Mouse (Mus musculus) midbrain, postnatal 0 days (tissue): ENCODE results near the gene Col4a2. TPM values are rescaled to one million over a fixed set of nuclear protein-coding genes. Genes with fewer than 3 reads are reported as not detected.
A peak's percentile ranks its signal among the peaks of the same experiment; 100 is the strongest.

Source experiments
- ATAC-seq: fragments of 200-750 bp; cut with Nextera tagmentation; 2 replicates; pipeline ENCODE4 v1.8.0; 2017; ENCODE audit warnings: moderate number of reproducible peaks, mild to moderate bottlenecking, moderate TSS enrichment, moderate library complexity; ENCODE audit not compliant: low FRiP score
- DNase-seq: peaks from one replicate; pipeline ENCODE4 v3.0.0-alpha.2; 2015; ENCODE audit warnings: low spot score
- H3K27ac ChIP-seq: fragments of 300-500 bp; sonication (generic); 2 replicates; pipeline ENCODE4 v1.5.1; 2014; ENCODE audit warnings: low read depth, mild to moderate bottlenecking, low read length, mixed read lengths
- H3K27me3 ChIP-seq: fragments of 300-500 bp; sonication (generic); 2 replicates; pipeline ENCODE4 v1.6.1; 2014; ENCODE audit warnings: low read length, control low read depth, mixed read lengths; ENCODE audit not compliant: insufficient read depth
- H3K36me3 ChIP-seq: fragments of 300-500 bp; sonication (generic); 2 replicates; pipeline ENCODE4 v1.6.1; 2014; ENCODE audit warnings: low read length, control low read depth, mixed read lengths; ENCODE audit not compliant: insufficient read depth
- H3K4me1 ChIP-seq: fragments of 300-500 bp; sonication (generic); 2 replicates; pipeline ENCODE4 v1.6.1; 2014; ENCODE audit warnings: mild to moderate bottlenecking, control low read depth, antibody characterized with exemption, low read length, mixed read lengths; ENCODE audit not compliant: insufficient read depth
- H3K4me2 ChIP-seq: fragments of 300-500 bp; sonication (generic); 2 replicates; pipeline ENCODE4 v1.6.1; 2014; ENCODE audit warnings: low read depth, mild to moderate bottlenecking, low read length, mixed read lengths; ENCODE audit not compliant: poor library complexity, severe bottlenecking
- H3K4me3 ChIP-seq: fragments of 300-500 bp; sonication (generic); 2 replicates; pipeline ENCODE4 v1.5.1; 2014; ENCODE audit warnings: low read depth, mild to moderate bottlenecking, low read length, moderate library complexity
- H3K9ac ChIP-seq: fragments of 300-500 bp; sonication (generic); replicated peaks from 2 replicates; pipeline ENCODE4 v1.6.1; 2014; ENCODE audit warnings: mild to moderate bottlenecking, low read length, moderate library complexity, mixed read lengths; ENCODE audit not compliant: poor library complexity, severe bottlenecking
- H3K9me3 ChIP-seq: fragments of 300-500 bp; sonication (generic); 2 replicates; pipeline ENCODE4 v1.6.1; 2016; ENCODE audit warnings: low read length, control low read depth
- CTCF ChIP-seq: IDR thresholded peaks from 2 replicates; pipeline ENCODE4 v1.5.1; 2016; ENCODE audit warnings: antibody characterized with exemption, mild to moderate bottlenecking
- WGBS: fragments of 180-500 bp; shearing (Covaris S2); extraction: QIAGEN DNeasy Blood & Tissue Kit; methylation state at CpG from one replicate; pipeline ENCODE4 v1.1.7; 2014; 5-methylcytosine and 5-hydroxymethylcytosine counted together
- polyA plus RNA-seq: library from polyadenylated mRNA; unstranded; fragments of >200 nt; fragmentation: Nextera tagmentation; extraction: Ambion mirVana; gene quantifications from 2 replicates; pipeline ENCODE4 v1.2.1, GENCODE M21; 2015
- total RNA-seq: library from RNA; depleted of rRNA; stranded (reverse); fragments of >200 nt; gene quantifications from 2 replicates; pipeline ENCODE4 v1.2.3, GENCODE M21; 2014

Gene Col4a2
- total and polyA plus RNA-seq, 2 experiments from 2014 or later: 31.3 to 92.5 TPM

DNA sequence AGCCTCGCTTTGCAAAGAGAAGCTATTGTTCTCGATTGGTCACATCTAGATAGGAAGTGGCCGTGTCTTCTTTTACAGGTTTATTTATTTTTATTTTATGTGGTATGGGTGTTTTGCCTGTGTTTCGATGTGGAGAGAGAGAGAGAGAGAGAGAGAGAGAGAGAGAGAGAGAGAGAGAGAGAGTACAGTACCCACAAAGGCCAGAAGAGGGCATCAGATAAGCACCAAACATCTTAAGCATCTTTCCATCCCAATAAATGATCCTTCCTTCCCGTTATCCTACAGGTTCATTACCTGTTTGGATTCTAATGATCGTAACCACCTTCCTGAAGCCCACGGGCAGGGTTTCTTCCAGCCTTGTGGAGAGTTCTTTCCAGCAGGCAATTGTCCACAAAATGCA lies 110.5 kb downstream of the Col4a2 start:
- H3K27ac ChIP-seq: no peak overlapping the region
- 0 out of 2 replicates have a peak, but pooled peaks cover 3% of the 10 kb centered on the region for H3K36me3 ChIP-seq
- H3K27me3 ChIP-seq: no peaks in the 10 kb centered on the region
- no peak overlapping the region for H3K9ac ChIP-seq
- no peak overlapping the region for H3K4me3 ChIP-seq
- 57% methylated on average over 7 of the region's 7 CpGs for WGBS
- no peak overlapping the region for H3K4me2 ChIP-seq
- ATAC-seq: no peak
- no peaks in the 10 kb centered on the region for H3K4me1 ChIP-seq
- TF ChIP-seq CTCF: peak; percentile 80
- DNase-seq: peak; percentile 47
- H3K9me3 ChIP-seq: no peaks in the 10 kb centered on the region

DNA sequence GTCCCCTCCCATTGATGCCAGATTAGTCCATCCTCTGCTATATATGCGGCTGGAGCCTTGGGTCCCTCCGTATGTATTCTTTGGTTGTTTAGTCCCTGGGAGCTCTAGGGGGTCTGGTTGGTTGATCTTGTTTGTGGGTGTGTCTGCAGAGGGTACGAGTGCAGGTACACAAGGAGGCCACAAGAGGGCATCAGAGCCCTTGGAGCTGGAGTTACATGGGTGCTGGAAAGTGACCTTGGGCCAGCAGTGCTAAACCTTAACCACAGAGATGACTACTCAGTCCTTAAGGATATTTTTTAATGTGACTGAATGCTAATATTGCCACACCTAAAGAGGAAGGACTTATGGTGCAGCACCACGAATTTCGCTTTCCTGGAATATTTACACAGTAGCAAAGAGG lies 118.1 kb downstream of the Col4a2 start:
- Histone ChIP-seq H3K9ac (no peak overlapping the region), H3K27ac (no peak overlapping the region), H3K27me3 (no peaks in the 10 kb centered on the region), H3K9me3 (no peaks in the 10 kb centered on the region), H3K4me3 (no peak overlapping the region), H3K36me3 (peaks cover 14% of the 10 kb centered on the region), H3K4me2 (no peak overlapping the region), H3K4me1 (no peaks in the 10 kb centered on the region)
- WGBS: 60% methylated on average over 5 of the region's 5 CpGs
- no peak for DNase-seq
- TF ChIP-seq CTCF: peak; percentile 58
- ATAC-seq: no peak

GRCm38 (mm10) chr8:11437862-11438261 lies 125.3 kb downstream of the Col4a2 start:
- no peaks in the 10 kb centered on the region for H3K27me3 ChIP-seq
- H3K9ac ChIP-seq: no peak overlapping the region
- H3K4me2 ChIP-seq: no peak overlapping the region
- TF ChIP-seq CTCF: no peak
- ATAC-seq (no peak), DNase-seq (no peak)
- H3K4me1 ChIP-seq: no peaks in the 10 kb centered on the region
- WGBS: 55% methylated on average over 12 of the region's 12 CpGs
- H3K9me3 ChIP-seq: no peaks in the 10 kb centered on the region
- no peak overlapping the region for H3K4me3 ChIP-seq
- H3K36me3 ChIP-seq: peaks cover 16% of the 10 kb centered on the region
- no peak overlapping the region for H3K27ac ChIP-seq

- no peak for ATAC-seq
- 93% methylated on average over 6 of the region's 6 CpGs for WGBS
- no peak for DNase-seq
- no peak overlapping the region for H3K4me3 ChIP-seq
- H3K4me2 ChIP-seq: no peak overlapping the region
- no peak overlapping the region for H3K27ac ChIP-seq
- H3K36me3 ChIP-seq: peaks cover 9% of the 10 kb centered on the region; the same call in 1 of the 2 replicates
- no peak for TF ChIP-seq CTCF
- H3K27me3 ChIP-seq: no peaks in the 10 kb centered on the region
- H3K9ac ChIP-seq: no peak overlapping the region
- H3K9me3 ChIP-seq: no peaks in the 10 kb centered on the region
- H3K4me1 ChIP-seq: no peaks in the 10 kb centered on the region
Measured at GRCm38 (mm10) chr8:11441291-11441690, 128.7 kb downstream of the Col4a2 start.

DNA sequence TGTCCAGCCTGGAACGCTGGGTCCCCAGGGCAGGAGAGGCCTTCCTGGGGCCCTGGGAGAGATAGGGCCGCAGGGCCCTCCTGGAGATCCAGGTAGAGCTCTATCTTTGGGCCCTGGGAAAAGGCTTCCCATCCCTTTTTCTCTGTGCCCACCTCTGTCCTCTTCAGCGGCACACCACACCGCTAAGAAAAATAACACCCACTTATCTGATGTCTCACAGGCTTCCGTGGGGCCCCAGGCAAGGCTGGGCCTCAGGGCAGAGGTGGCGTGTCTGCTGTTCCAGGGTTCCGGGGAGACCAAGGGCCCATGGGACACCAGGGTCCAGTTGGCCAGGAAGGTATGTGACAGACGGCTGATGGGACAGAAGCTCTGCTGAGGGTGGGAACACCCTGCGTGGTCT lies 131.0 kb downstream of the Col4a2 start:
- ATAC-seq: no peak
- Histone ChIP-seq H3K4me2 (no peak overlapping the region), H3K4me1 (no peaks in the 10 kb centered on the region), H3K27ac (no peak overlapping the region), H3K36me3 (peaks cover 14% of the 10 kb centered on the region), H3K9me3 (no peaks in the 10 kb centered on the region), H3K9ac (no peak overlapping the region), H3K4me3 (no peak overlapping the region), H3K27me3 (no peaks in the 10 kb centered on the region)
- TF ChIP-seq CTCF: no peak
- no peak for DNase-seq
- WGBS: 88% methylated on average over 9 of the region's 9 CpGs

DNA sequence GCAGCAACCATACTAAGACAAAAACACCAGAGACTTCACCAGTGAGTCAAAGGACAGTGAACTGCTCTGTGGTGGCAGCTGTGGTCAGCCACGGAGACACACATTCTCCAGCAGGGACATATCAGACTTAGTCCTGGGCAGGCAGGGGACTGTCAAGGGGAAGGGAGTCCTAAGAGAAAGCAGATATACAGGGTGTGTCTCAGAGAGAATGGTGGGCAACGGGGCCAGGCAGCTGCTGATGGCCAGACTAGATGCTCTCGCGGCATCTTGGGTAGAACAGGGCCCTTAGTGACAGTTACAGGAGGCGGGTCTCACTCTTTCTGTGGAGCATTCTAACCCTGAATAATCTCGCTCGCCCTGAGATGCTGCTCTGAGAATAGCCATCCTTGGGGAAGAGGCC lies 131.6 kb downstream of the Col4a2 start:
- H3K4me2 ChIP-seq: no peak overlapping the region
- TF ChIP-seq CTCF: no peak
- no peak overlapping the region for H3K27ac ChIP-seq
- H3K4me3 ChIP-seq: no peak overlapping the region
- H3K27me3 ChIP-seq: no peaks in the 10 kb centered on the region
- H3K9me3 ChIP-seq: no peaks in the 10 kb centered on the region
- no peak overlapping the region for H3K9ac ChIP-seq
- H3K36me3 ChIP-seq: peaks cover 15% of the 10 kb centered on the region
- H3K4me1 ChIP-seq: no peaks in the 10 kb centered on the region
- ATAC-seq (no peak), DNase-seq (no peak)
- WGBS: 87% methylated on average over 7 of the region's 7 CpGs
